Mouse (Mus musculus) heart, embryonic 13.5 days (tissue): Measurements from ENCODE around the gene Tnfrsf14. TPM values are rescaled to one million over a fixed set of nuclear protein-coding genes. Genes with fewer than 3 reads are reported as not detected.

ENCODE experiments used
- ATAC-seq: fragments of 200-750 bp; cut with Nextera tagmentation; 2 replicates; pipeline ENCODE4 v1.8.0; 2017; ENCODE audit warnings: moderate TSS enrichment; ENCODE audit not compliant: insufficient number of reproducible peaks, low FRiP score, low TSS enrichment; ENCODE audit errors: extremely low read depth
- H3K27ac ChIP-seq: fragments of 300-500 bp; sonication (generic); replicated peaks from 2 replicates; pipeline ENCODE4 v1.5.1; 2015; ENCODE audit warnings: moderate library complexity, mild to moderate bottlenecking, inconsistent platforms
- H3K27me3 ChIP-seq: fragments of 300-500 bp; sonication (generic); replicated peaks from 2 replicates; pipeline ENCODE4 v1.6.1; 2015; ENCODE audit warnings: mild to moderate bottlenecking, inconsistent platforms
- H3K36me3 ChIP-seq: fragments of 300-500 bp; sonication (generic); 2 replicates; pipeline ENCODE4 v1.6.1; 2015; ENCODE audit warnings: mild to moderate bottlenecking, inconsistent platforms
- H3K4me1 ChIP-seq: fragments of 300-500 bp; sonication (generic); 2 replicates; pipeline ENCODE4 v1.6.1; 2015; ENCODE audit warnings: inconsistent platforms
- H3K4me2 ChIP-seq: fragments of 300-500 bp; sonication (generic); 2 replicates; pipeline ENCODE4 v1.6.1; 2015; ENCODE audit warnings: inconsistent platforms, mild to moderate bottlenecking, moderate library complexity
- H3K4me3 ChIP-seq: fragments of 300-500 bp; sonication (generic); 2 replicates; pipeline ENCODE4 v1.5.1; 2015; ENCODE audit warnings: moderate library complexity, mild to moderate bottlenecking, inconsistent platforms
- H3K9ac ChIP-seq: fragments of 300-500 bp; sonication (generic); 2 replicates; pipeline ENCODE4 v1.6.1; 2015; ENCODE audit warnings: inconsistent platforms, mild to moderate bottlenecking, moderate library complexity
- H3K9me3 ChIP-seq: fragments of 300-500 bp; sonication (generic); 2 replicates; pipeline ENCODE4 v1.6.1; 2016; ENCODE audit warnings: inconsistent platforms
- WGBS: fragments of 180-500 bp; shearing (Covaris S2); methylation state at CpG from one replicate; pipeline ENCODE4 v1.1.7; 2015; ENCODE audit warnings: mixed read lengths; 5-methylcytosine and 5-hydroxymethylcytosine counted together
- polyA plus RNA-seq: library from polyadenylated mRNA; unstranded; fragments of >200 nt; fragmentation: Nextera tagmentation; extraction: Ambion mirVana; gene quantifications from 2 replicates; pipeline ENCODE4 v1.2.1, GENCODE M21; 2015

Tnfrsf14 gene
- polyA plus RNA-seq, 1 experiment from 2014 or later = 2.6 TPM

GRCm38 (mm10) chr4:154934800-154935199 is 6.4 kb upstream of the Tnfrsf14 start:
- H3K27me3 ChIP-seq = peaks cover 22% of the 10 kb centered on the region
- H3K4me1 ChIP-seq = no peaks in the 10 kb centered on the region
- 79% methylated on average over 2 of the region's 2 CpGs for WGBS
- no peak for ATAC-seq
- no peak overlapping the region for H3K9ac ChIP-seq
- no peaks in the 10 kb centered on the region for H3K36me3 ChIP-seq
- H3K27ac ChIP-seq = no peak overlapping the region
- H3K4me3 ChIP-seq = no peak overlapping the region
- H3K9me3 ChIP-seq = no peaks in the 10 kb centered on the region
- no peak overlapping the region for H3K4me2 ChIP-seq

- Histone ChIP-seq H3K36me3 (no peaks in the 10 kb centered on the region), H3K4me1 (peaks cover 4% of the 10 kb centered on the region), H3K27me3 (peaks cover 22% of the 10 kb centered on the region), H3K27ac (no peak overlapping the region), H3K9ac (no peak overlapping the region), H3K9me3 (no peaks in the 10 kb centered on the region), H3K4me3 (no peak overlapping the region), H3K4me2 (no peak overlapping the region)
- ATAC-seq = no peak
- 51% methylated on average over 13 of the region's 13 CpGs for WGBS
Measured at GRCm38 (mm10) chr4:154933306-154933907, 5.0 kb upstream of the Tnfrsf14 start.

- H3K9ac ChIP-seq = no peak overlapping the region; the same call in 1 of the 2 replicates
- peak overlapping the region; percentile 73 for H3K27ac ChIP-seq
- no peaks in the 10 kb centered on the region for H3K36me3 ChIP-seq
- ATAC-seq = no peak
- peak overlapping the region; percentile 32; the same call in 1 of the 2 replicates for H3K4me3 ChIP-seq
- no peaks in the 10 kb centered on the region for H3K9me3 ChIP-seq
- H3K4me1 ChIP-seq = peaks cover 18% of the 10 kb centered on the region
- peaks cover 15% of the 10 kb centered on the region; the same call in 1 of the 2 replicates for H3K27me3 ChIP-seq
- H3K4me2 ChIP-seq = peak overlapping the region; percentile 56
- 73% methylated on average over 12 of the region's 12 CpGs for WGBS
Measured at GRCm38 (mm10) chr4:154929088-154929660, 811 bp upstream of the Tnfrsf14 start.

DNA sequence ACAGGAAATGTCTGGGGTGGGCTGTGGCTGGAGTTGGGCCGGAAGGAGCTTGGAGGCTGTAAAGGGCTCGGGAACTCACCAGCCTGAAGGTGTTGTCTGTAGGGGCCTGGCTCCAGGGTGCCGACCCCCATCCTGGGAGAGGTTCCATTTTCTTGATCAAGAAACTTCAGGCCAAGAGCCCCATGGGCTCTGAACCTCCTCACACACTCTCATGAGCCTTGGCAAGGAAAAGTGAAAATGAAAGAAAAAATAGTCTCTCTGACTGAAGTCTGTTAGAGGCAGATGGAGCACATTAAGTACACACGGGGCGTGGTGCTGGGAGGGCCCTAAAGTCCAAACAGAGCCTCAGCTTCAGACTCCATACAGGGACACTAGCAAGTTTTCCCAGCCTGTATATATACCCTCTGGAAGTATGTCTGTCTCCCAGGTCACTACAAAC is 445 bp downstream of the Tnfrsf14 start:
- ATAC-seq = no peak
- peak overlapping the region; percentile 56 for H3K4me2 ChIP-seq
- no peaks in the 10 kb centered on the region for H3K9me3 ChIP-seq
- peak overlapping the region; percentile 61 for H3K9ac ChIP-seq
- peak overlapping the region; percentile 73 for H3K27ac ChIP-seq
- H3K4me3 ChIP-seq = peak overlapping the region; percentile 32
- H3K36me3 ChIP-seq = no peaks in the 10 kb centered on the region
- peaks cover 18% of the 10 kb centered on the region for H3K4me1 ChIP-seq
- peaks cover 5% of the 10 kb centered on the region; the same call in 1 of the 2 replicates for H3K27me3 ChIP-seq
- WGBS = 44% methylated on average over 5 of the region's 5 CpGs

GRCm38 (mm10) chr4:154926969-154927898 is 1.1 kb downstream of the Tnfrsf14 start:
- Histone ChIP-seq H3K9ac (peak overlapping the region; percentile 61), H3K9me3 (no peaks in the 10 kb centered on the region), H3K4me1 (peaks cover 18% of the 10 kb centered on the region), H3K27ac (peak overlapping the region; percentile 73), H3K36me3 (no peaks in the 10 kb centered on the region), H3K4me3 (peak overlapping the region; percentile 32), H3K27me3 (no peaks in the 10 kb centered on the region), H3K4me2 (peak overlapping the region; percentile 56)
- ATAC-seq = 0 out of 2 replicates have a peak, but pooled peaks have one; percentile 28
- WGBS = 55% methylated on average over 9 of the region's 9 CpGs

- peaks cover 18% of the 10 kb centered on the region for H3K4me1 ChIP-seq
- no peaks in the 10 kb centered on the region for H3K36me3 ChIP-seq
- ATAC-seq = no peak
- no peak overlapping the region for H3K4me3 ChIP-seq
- no peak overlapping the region for H3K27ac ChIP-seq
- H3K9me3 ChIP-seq = no peaks in the 10 kb centered on the region
- no peak overlapping the region for H3K9ac ChIP-seq
- H3K27me3 ChIP-seq = no peaks in the 10 kb centered on the region
- H3K4me2 ChIP-seq = peak overlapping the region; percentile 56
- 46% methylated on average over 4 of the region's 4 CpGs for WGBS
Measured at GRCm38 (mm10) chr4:154925413-154925812, 3.0 kb downstream of the Tnfrsf14 start.

GRCm38 (mm10) chr4:154922931-154923330 is 5.4 kb downstream of the Tnfrsf14 start:
- Histone ChIP-seq H3K27ac (no peak overlapping the region), H3K9ac (no peak overlapping the region), H3K27me3 (no peaks in the 10 kb centered on the region), H3K4me2 (no peak overlapping the region), H3K4me3 (no peak overlapping the region), H3K36me3 (no peaks in the 10 kb centered on the region), H3K4me1 (peaks cover 9% of the 10 kb centered on the region), H3K9me3 (no peaks in the 10 kb centered on the region)
- ATAC-seq = no peak
- 73% methylated on average over 5 of the region's 5 CpGs for WGBS

DNA sequence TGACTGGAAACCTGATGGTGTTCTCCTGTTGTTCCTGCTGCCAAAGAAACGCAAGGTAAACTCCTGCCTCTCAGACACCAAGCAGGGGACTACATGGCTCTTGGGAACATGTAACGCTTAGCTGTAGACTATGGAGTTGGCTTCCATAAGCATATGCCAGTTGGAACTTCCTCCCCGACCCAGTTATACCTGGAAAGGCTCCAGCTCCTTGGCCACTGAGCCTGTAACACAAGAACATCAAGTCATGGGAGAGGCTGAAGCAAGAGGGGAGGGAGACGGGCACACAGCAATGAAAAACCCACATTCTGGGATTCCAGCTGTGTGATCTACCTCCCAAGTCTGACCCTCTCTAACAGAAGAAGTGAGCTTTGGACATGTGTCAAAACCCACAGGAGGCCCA is 6.1 kb downstream of the Tnfrsf14 start:
- no peaks in the 10 kb centered on the region for H3K9me3 ChIP-seq
- no peaks in the 10 kb centered on the region for H3K27me3 ChIP-seq
- H3K4me2 ChIP-seq = no peak overlapping the region
- H3K9ac ChIP-seq = no peak overlapping the region
- H3K36me3 ChIP-seq = no peaks in the 10 kb centered on the region
- peaks cover 3% of the 10 kb centered on the region; the same call in 1 of the 2 replicates for H3K4me1 ChIP-seq
- no peak overlapping the region for H3K27ac ChIP-seq
- H3K4me3 ChIP-seq = no peak overlapping the region
- no peak for ATAC-seq
- 72% methylated on average over 4 of the region's 4 CpGs for WGBS

- no peak overlapping the region for H3K9ac ChIP-seq
- no peaks in the 10 kb centered on the region for H3K27me3 ChIP-seq
- H3K4me3 ChIP-seq = no peak overlapping the region
- 83% methylated on average over 4 of the region's 4 CpGs for WGBS
- no peak for ATAC-seq
- no peaks in the 10 kb centered on the region for H3K9me3 ChIP-seq
- H3K27ac ChIP-seq = no peak overlapping the region
- H3K36me3 ChIP-seq = no peaks in the 10 kb centered on the region
- no peaks in the 10 kb centered on the region for H3K4me1 ChIP-seq
- H3K4me2 ChIP-seq = no peak overlapping the region
Measured at GRCm38 (mm10) chr4:154916662-154917061, 11.7 kb downstream of the Tnfrsf14 start.

- no peak overlapping the region for H3K9ac ChIP-seq
- no peaks in the 10 kb centered on the region for H3K36me3 ChIP-seq
- H3K4me3 ChIP-seq = no peak overlapping the region
- H3K27ac ChIP-seq = no peak overlapping the region
- ATAC-seq = no peak
- H3K4me1 ChIP-seq = peaks cover 13% of the 10 kb centered on the region
- H3K9me3 ChIP-seq = no peaks in the 10 kb centered on the region
- WGBS = 72% methylated on average over 10 of the region's 10 CpGs
- H3K27me3 ChIP-seq = no peaks in the 10 kb centered on the region
- no peak overlapping the region for H3K4me2 ChIP-seq
Measured at GRCm38 (mm10) chr4:154915286-154915685, 13.1 kb downstream of the Tnfrsf14 start.

DNA sequence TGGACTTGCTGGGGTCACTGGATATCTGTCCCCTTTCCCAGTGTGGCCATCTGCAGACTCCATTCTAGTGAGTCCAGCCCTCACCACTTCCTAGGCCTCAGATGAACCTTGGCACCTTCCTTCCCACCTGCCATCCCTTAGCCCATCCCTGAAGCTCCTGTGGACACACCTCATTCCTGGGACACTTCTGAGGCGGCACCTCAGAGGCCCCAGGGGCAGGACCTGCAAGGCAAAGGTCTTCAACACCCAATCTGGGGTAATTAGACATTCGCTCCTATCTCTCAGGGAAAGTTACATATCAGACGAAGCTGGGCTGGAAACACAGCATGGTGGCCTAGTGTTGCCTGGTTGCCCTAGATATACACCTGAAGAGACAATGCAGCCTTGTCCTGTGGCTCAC is 13.7 kb downstream of the Tnfrsf14 start:
- Histone ChIP-seq H3K9me3 (no peaks in the 10 kb centered on the region), H3K4me2 (no peak overlapping the region), H3K27me3 (no peaks in the 10 kb centered on the region), H3K4me3 (no peak overlapping the region), H3K9ac (no peak overlapping the region), H3K27ac (no peak overlapping the region), H3K4me1 (peaks cover 15% of the 10 kb centered on the region), H3K36me3 (no peaks in the 10 kb centered on the region)
- WGBS = 76% methylated on average over 3 of the region's 3 CpGs
- no peak for ATAC-seq
